Mouse (Mus musculus): ENCODE data around the gene Tab1.

- TF ChIP-seq POLR2A (IDR thresholded peaks at IDR 0.05; ENCODE audit: control insufficient read depth, low read depth, low read length) (no peak), CTCF (IDR thresholded peaks at IDR 0.05; ENCODE audit: control insufficient read depth, insufficient read depth, insufficient replicate concordance, low read depth, low read length) (no peak)
Observed at GRCm38 (mm10) chr15:80134450-80134847, 1.5 kb downstream of the Tab1 start.

Data from testis, adult 2 months (tissue).